Mouse (Mus musculus) neural tube, embryonic 14.5 days (tissue): ENCODE measurements around the gene Vsig1. TPM values are rescaled to one million over a fixed set of nuclear protein-coding genes. Genes with fewer than 3 reads are reported as not detected.
A peak's percentile ranks its signal among the peaks of the same experiment; 100 is the strongest.

Experiments
- ATAC-seq: fragments of 200-750 bp; cut with Nextera tagmentation; 2 replicates; pipeline ENCODE4 v1.8.0; 2017; ENCODE audit warnings: low read depth, mild to moderate bottlenecking, moderate TSS enrichment, moderate library complexity
- H3K27ac ChIP-seq: fragments of 300-500 bp; sonication (generic); 2 replicates; pipeline ENCODE4 v1.5.1; 2014; ENCODE audit warnings: low read depth, mild to moderate bottlenecking, control low read depth, low read length, moderate library complexity, mixed read lengths
- H3K27me3 ChIP-seq: fragments of 300-500 bp; sonication (generic); 2 replicates; pipeline ENCODE4 v1.6.1; 2014; ENCODE audit warnings: low read length; ENCODE audit not compliant: control insufficient read depth, insufficient read depth
- H3K36me3 ChIP-seq: fragments of 300-500 bp; sonication (generic); 2 replicates; pipeline ENCODE4 v1.6.1; 2014; ENCODE audit warnings: low read length, mixed read lengths; ENCODE audit not compliant: control insufficient read depth, insufficient read depth
- H3K4me1 ChIP-seq: fragments of 300-500 bp; sonication (generic); 2 replicates; pipeline ENCODE4 v1.6.1; 2014; ENCODE audit warnings: low read length; ENCODE audit not compliant: control insufficient read depth, insufficient read depth
- H3K4me2 ChIP-seq: fragments of 300-500 bp; sonication (generic); 2 replicates; pipeline ENCODE4 v1.6.1; 2014; ENCODE audit warnings: mild to moderate bottlenecking, low read depth, low read length, control low read depth
- H3K4me3 ChIP-seq: fragments of 300-500 bp; sonication (generic); 2 replicates; pipeline ENCODE4 v1.5.1; 2014; ENCODE audit warnings: low read depth, low read length, control low read depth, mixed read lengths
- H3K9ac ChIP-seq: fragments of 300-500 bp; sonication (generic); replicated peaks from 2 replicates; pipeline ENCODE4 v1.6.1; 2014; ENCODE audit warnings: low read depth, mild to moderate bottlenecking, control low read depth, low read length, mixed read lengths
- H3K9me3 ChIP-seq: fragments of 300-500 bp; sonication (generic); 2 replicates; pipeline ENCODE4 v1.6.1; 2016; ENCODE audit warnings: low read length; ENCODE audit not compliant: control insufficient read depth
- WGBS: fragments of 180-500 bp; shearing (Covaris S2); extraction: QIAGEN DNeasy Blood & Tissue Kit; methylation state at CpG from one replicate; pipeline ENCODE4 v1.1.7; 2014; 5-methylcytosine and 5-hydroxymethylcytosine counted together
- polyA plus RNA-seq: library from polyadenylated mRNA; unstranded; fragments of >200 nt; fragmentation: Nextera tagmentation; extraction: Ambion mirVana; gene quantifications from 2 replicates; pipeline ENCODE4 v1.2.1, GENCODE M21; 2014

The Vsig1 gene
- polyA plus RNA-seq, 1 experiment from 2014 or later, result not detected

- ATAC-seq, result no peak
- H3K27me3 ChIP-seq, result peaks cover 8% of the 10 kb centered on the region; the same call in 1 of the 2 replicates
These were observed 28.9 kb downstream of the Vsig1 start for GRCm38 (mm10) chrX:140936271-140936670.

GRCm38 (mm10) chrX:140953618-140954017, 46.2 kb downstream of the Vsig1 start:
- Histone ChIP-seq H3K9me3 (no peaks in the 10 kb centered on the region), H3K9ac (no peak overlapping the region), H3K27ac (no peak overlapping the region), H3K4me3 (no peak overlapping the region), H3K4me2 (no peak overlapping the region), H3K4me1 (no peaks in the 10 kb centered on the region), H3K27me3 (no peaks in the 10 kb centered on the region), H3K36me3 (no peaks in the 10 kb centered on the region)
- no peak for ATAC-seq
- 94% methylated on average over 4 of the region's 4 CpGs for WGBS

More at GRCm38 (mm10) chrX:140936271-140936670, 28.9 kb downstream of the Vsig1 start:
- 77% methylated on average over 5 of the region's 5 CpGs for WGBS
- no peak overlapping the region for H3K9ac ChIP-seq
- no peak overlapping the region for H3K27ac ChIP-seq
- H3K4me1 ChIP-seq, result no peaks in the 10 kb centered on the region
- H3K36me3 ChIP-seq, result no peaks in the 10 kb centered on the region
- H3K4me3 ChIP-seq, result no peak overlapping the region
- no peaks in the 10 kb centered on the region for H3K9me3 ChIP-seq
- H3K4me2 ChIP-seq, result no peak overlapping the region

- H3K27me3 ChIP-seq, result no peaks in the 10 kb centered on the region
- H3K4me3 ChIP-seq, result peak within 1 kb of the TSS; percentile 45
- WGBS, result 17% methylated on average over 23 of the region's 23 CpGs
- no peaks in the 10 kb centered on the region for H3K9me3 ChIP-seq
- peak within 1 kb of the TSS; percentile 12; the same call in 1 of the 2 replicates for H3K9ac ChIP-seq
- H3K27ac ChIP-seq, result no peak within 1 kb of the TSS
- H3K4me2 ChIP-seq, result peak within 1 kb of the TSS; percentile 51
- no peaks in the 10 kb centered on the region for H3K36me3 ChIP-seq
- no peaks in the 10 kb centered on the region for H3K4me1 ChIP-seq
- ATAC-seq, result peak; percentile 98
These were observed 49.0 kb downstream of the Vsig1 start, which contains the start of the genes Psmd10 and Atg4a for GRCm38 (mm10) chrX:140956272-140956940. TSS of gene Psmd10 (minus strand) at chrX:140956728. TSS of gene Atg4a (plus strand) at chrX:140956907.

GRCm38 (mm10) chrX:140956959-140957358, 49.6 kb downstream of the Vsig1 start:
- no peaks in the 10 kb centered on the region for H3K4me1 ChIP-seq
- H3K27me3 ChIP-seq, result no peaks in the 10 kb centered on the region
- 26% methylated on average over 5 of the region's 5 CpGs for WGBS
- ATAC-seq, result peak; percentile 80
- H3K36me3 ChIP-seq, result no peaks in the 10 kb centered on the region
- no peak overlapping the region for H3K9ac ChIP-seq
- H3K27ac ChIP-seq, result no peak overlapping the region
- no peaks in the 10 kb centered on the region for H3K9me3 ChIP-seq
- peak overlapping the region; percentile 51 for H3K4me2 ChIP-seq
- peak overlapping the region; percentile 45 for H3K4me3 ChIP-seq

GRCm38 (mm10) chrX:140978943-140979342, 71.5 kb downstream of the Vsig1 start:
- Histone ChIP-seq H3K36me3 (no peaks in the 10 kb centered on the region), H3K4me2 (no peak overlapping the region), H3K4me3 (no peak overlapping the region), H3K27ac (no peak overlapping the region), H3K27me3 (peaks cover 5% of the 10 kb centered on the region; the same call in 1 of the 2 replicates), H3K9me3 (no peaks in the 10 kb centered on the region), H3K4me1 (no peaks in the 10 kb centered on the region), H3K9ac (no peak overlapping the region)
- no peak for ATAC-seq
- WGBS, result 96% methylated on average over 1 of the region's 1 CpGs

- peaks cover 5% of the 10 kb centered on the region; the same call in 1 of the 2 replicates for H3K27me3 ChIP-seq
These were observed 72.1 kb downstream of the Vsig1 start for GRCm38 (mm10) chrX:140979546-140979945.

GRCm38 (mm10) chrX:140980163-140980562, 72.8 kb downstream of the Vsig1 start:
- Histone ChIP-seq H3K36me3 (no peaks in the 10 kb centered on the region), H3K27ac (no peak overlapping the region), H3K9me3 (no peaks in the 10 kb centered on the region), H3K27me3 (peaks cover 5% of the 10 kb centered on the region; the same call in 1 of the 2 replicates), H3K4me1 (no peaks in the 10 kb centered on the region), H3K9ac (no peak overlapping the region), H3K4me2 (no peak overlapping the region), H3K4me3 (no peak overlapping the region)
- WGBS, result 72% methylated on average over 4 of the region's 4 CpGs
- no peak for ATAC-seq

More at GRCm38 (mm10) chrX:140979546-140979945, 72.1 kb downstream of the Vsig1 start:
- ATAC-seq, result no peak
- 84% methylated on average over 2 of the region's 2 CpGs for WGBS
- Histone ChIP-seq H3K4me3 (no peak overlapping the region), H3K36me3 (no peaks in the 10 kb centered on the region), H3K4me1 (no peaks in the 10 kb centered on the region), H3K9me3 (no peaks in the 10 kb centered on the region), H3K9ac (no peak overlapping the region), H3K27ac (no peak overlapping the region), H3K4me2 (no peak overlapping the region)

- Histone ChIP-seq H3K36me3 (no peaks in the 10 kb centered on the region), H3K9ac (no peak overlapping the region), H3K4me1 (no peaks in the 10 kb centered on the region), H3K27me3 (no peaks in the 10 kb centered on the region), H3K9me3 (no peaks in the 10 kb centered on the region), H3K4me2 (no peak overlapping the region), H3K4me3 (no peak overlapping the region), H3K27ac (no peak overlapping the region)
- WGBS, result 74% methylated on average over 6 of the region's 6 CpGs
- no peak for ATAC-seq
These were observed 76.0 kb downstream of the Vsig1 start for GRCm38 (mm10) chrX:140983206-140983960.

GRCm38 (mm10) chrX:140984795-140985194, 77.4 kb downstream of the Vsig1 start:
- Histone ChIP-seq H3K4me3 (no peak overlapping the region), H3K36me3 (no peaks in the 10 kb centered on the region), H3K4me2 (no peak overlapping the region), H3K27me3 (no peaks in the 10 kb centered on the region), H3K9me3 (no peaks in the 10 kb centered on the region), H3K9ac (no peak overlapping the region), H3K4me1 (no peaks in the 10 kb centered on the region), H3K27ac (no peak overlapping the region)
- ATAC-seq, result no peak
- 64% methylated on average over 6 of the region's 6 CpGs for WGBS
